Mouse (Mus musculus) gastrocnemius, postnatal 25 days (tissue): Measurements from ENCODE around the gene Kif26a. TPM values are rescaled to one million over a fixed set of nuclear protein-coding genes. Genes with fewer than 3 reads are reported as not detected.

Source experiments
- DNase-seq: peaks from one replicate; pipeline ENCODE4 v3.0.0; 2022
- long read RNA-seq, 2 experiments: library from polyadenylated mRNA; stranded (forward); transcript quantifications; one replicate each; pipeline ENCODE4 v2.0.0; 2021
- total RNA-seq, 2 experiments: library from RNA; stranded (reverse); gene quantifications; 1 replicate in 1 of 2; 2 replicates in 1 of 2; pipeline ENCODE4 v1.2.3; 2021

The Kif26a gene
- total RNA-seq = 1 to 10 TPM; 5.3 to 5.5 TPM
- long read RNA-seq, experiment 1 = 0 reads
- long read RNA-seq, experiment 2 = 0 reads

- peak; percentile 57 for DNase-seq
Observed at GRCm38 (mm10) chr12:112145875-112146651, at the start of gene Kif26a. Gene Kif26a (plus strand): TSS chr12:112146208.

GRCm38 (mm10) chr12:112096733-112097117, 49.3 kb upstream of the Kif26a start:
- no peak for DNase-seq

- DNase-seq = no peak
Observed at GRCm38 (mm10) chr12:112100106-112100505, 45.9 kb upstream of the Kif26a start.

- no peak for DNase-seq
Observed at GRCm38 (mm10) chr12:112101045-112101444, 45.0 kb upstream of the Kif26a start.

- no peak for DNase-seq
Observed at GRCm38 (mm10) chr12:112103179-112103578, 42.8 kb upstream of the Kif26a start.

GRCm38 (mm10) chr12:112104890-112105289, 41.1 kb upstream of the Kif26a start:
- DNase-seq = no peak

- DNase-seq = no peak
Observed at GRCm38 (mm10) chr12:112106541-112106971, 39.5 kb upstream of the Kif26a start, which contains the start of gene Aspg. Gene Aspg (plus strand): TSS chr12:112106679.

GRCm38 (mm10) chr12:112107685-112108084, 38.3 kb upstream of the Kif26a start:
- no peak for DNase-seq

- no peak for DNase-seq
Observed at GRCm38 (mm10) chr12:112108696-112109445, 37.1 kb upstream of the Kif26a start.

GRCm38 (mm10) chr12:112109701-112110100, 36.3 kb upstream of the Kif26a start:
- DNase-seq = no peak

- DNase-seq = no peak
Observed at GRCm38 (mm10) chr12:112111323-112111722, 34.7 kb upstream of the Kif26a start.

- no peak for DNase-seq
Observed at GRCm38 (mm10) chr12:112112235-112112634, 33.8 kb upstream of the Kif26a start.

- DNase-seq = no peak
Observed at GRCm38 (mm10) chr12:112112686-112113396, 33.2 kb upstream of the Kif26a start.

GRCm38 (mm10) chr12:112113710-112114109, 32.3 kb upstream of the Kif26a start:
- peak; percentile 68 for DNase-seq

- DNase-seq = no peak
Observed at GRCm38 (mm10) chr12:112117006-112117405, 29.0 kb upstream of the Kif26a start.

- DNase-seq = no peak
Observed at GRCm38 (mm10) chr12:112117649-112118048, 28.4 kb upstream of the Kif26a start.

- DNase-seq = no peak
Observed at GRCm38 (mm10) chr12:112121188-112121587, 24.8 kb upstream of the Kif26a start.

GRCm38 (mm10) chr12:112125903-112126302, 20.1 kb upstream of the Kif26a start:
- DNase-seq = no peak

GRCm38 (mm10) chr12:112126931-112127635, 18.9 kb upstream of the Kif26a start:
- DNase-seq = no peak

- DNase-seq = no peak
Observed at GRCm38 (mm10) chr12:112128526-112128925, 17.5 kb upstream of the Kif26a start.

- no peak for DNase-seq
Observed at GRCm38 (mm10) chr12:112129300-112129856, 16.6 kb upstream of the Kif26a start.
